Mouse (Mus musculus) frontal cortex, postnatal 36 days (tissue): Measurements from ENCODE around the gene Nup214.

Experiments used
- DNase-seq, 2 experiments: peaks; one replicate each; pipeline ENCODE4 v3.0.0; 2022; ENCODE audit warnings: low spot score in 2 of 2

The Nup214 gene

DNA sequence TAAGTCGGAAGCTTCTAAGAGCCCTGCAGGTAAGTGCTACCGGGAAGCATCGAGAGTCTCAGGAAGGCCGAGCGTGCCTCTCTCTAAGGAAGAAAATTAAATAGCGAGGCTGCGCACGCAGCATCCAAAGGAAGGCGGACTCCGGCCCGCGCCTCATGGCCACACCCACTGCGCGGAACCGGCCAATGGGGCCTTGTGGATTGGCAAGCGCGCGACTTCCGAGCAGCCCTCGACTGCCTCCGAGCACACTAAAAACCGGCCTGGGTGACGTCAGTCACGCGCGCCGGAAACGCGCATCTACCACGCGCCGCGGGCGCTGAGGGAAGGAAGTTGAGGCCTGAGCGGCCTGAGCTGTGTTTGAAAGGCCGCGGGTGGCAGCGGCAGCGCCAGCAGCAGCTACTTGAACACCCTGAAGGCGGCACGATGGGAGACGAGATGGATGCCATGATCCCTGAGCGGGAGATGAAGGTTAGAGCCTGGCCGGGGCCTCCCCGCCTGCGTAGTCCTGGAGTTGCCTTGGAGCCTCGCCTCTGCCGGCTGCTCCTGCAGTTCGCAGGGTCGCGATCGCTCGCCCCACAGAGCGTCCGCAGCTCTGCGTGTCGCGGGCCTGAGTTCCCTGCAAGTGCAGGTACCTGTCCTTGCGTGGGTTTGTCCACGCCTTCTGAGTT, at the start of gene Nup214:
Nup214 (plus strand) TSS at position 296 of the 668 bp plus-strand sequence.
- DNase-seq = peak; percentile 99 to 100

DNA sequence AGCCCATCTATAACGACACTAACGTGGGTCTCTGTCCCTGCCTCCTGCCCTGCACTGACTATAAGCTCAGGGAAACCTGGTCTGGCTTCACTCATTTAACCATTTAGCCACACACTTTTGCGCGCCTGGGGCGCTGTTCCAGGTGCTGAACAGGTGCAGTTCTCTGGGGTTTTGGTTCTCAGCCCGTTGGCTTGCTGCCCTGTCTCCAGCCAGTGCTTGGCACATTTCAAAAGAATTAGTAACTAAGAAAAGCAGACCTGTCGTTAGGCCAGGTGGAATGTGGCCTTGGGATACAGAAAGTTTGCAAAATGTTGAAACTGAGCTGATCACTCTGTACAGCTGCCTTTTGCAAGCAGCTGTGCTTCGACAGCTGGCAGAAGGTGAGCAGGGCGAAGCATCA, 49.4 kb upstream of the Nup214 start:
- no peak for DNase-seq

DNA sequence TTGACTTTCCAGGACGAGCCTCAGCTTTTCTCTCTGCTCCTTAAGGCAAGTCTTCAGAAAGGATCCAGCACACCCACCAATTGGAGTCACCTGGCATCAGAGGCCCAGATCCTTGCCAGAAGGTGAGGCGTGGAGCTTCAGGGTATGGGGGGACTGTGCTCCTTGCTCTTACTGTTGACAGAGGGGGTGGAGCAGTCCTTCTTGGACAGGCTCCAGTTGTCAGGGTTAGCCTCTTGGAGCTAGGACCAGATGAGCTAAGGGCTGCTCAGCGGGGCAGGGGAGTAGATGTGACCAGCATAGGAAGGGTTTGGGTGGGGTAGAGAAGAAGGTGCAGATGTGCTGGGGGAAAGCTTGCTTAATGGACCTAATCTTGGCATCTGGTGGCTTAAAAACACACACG, 48.3 kb upstream of the Nup214 start:
- DNase-seq = no peak

DNA sequence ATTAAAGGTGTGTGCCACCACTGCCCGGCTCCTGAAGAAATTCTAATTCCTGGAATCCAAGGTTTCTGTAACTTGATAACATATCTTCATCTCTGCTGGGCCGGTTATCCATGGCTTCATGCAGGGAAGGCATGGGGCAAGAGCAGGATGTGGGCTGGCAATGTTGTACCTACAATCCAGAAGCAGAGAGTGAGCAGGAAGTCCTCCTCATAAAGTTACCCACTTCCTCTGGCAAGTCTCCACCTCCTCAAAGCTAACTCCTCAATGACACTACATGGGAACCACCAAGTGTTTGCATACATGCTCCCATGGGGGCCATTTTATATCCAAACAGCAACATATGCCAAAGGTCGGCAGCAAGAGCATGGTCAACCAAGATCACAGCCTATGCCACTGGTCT, 44.6 kb upstream of the Nup214 start:
- DNase-seq = no peak

DNA sequence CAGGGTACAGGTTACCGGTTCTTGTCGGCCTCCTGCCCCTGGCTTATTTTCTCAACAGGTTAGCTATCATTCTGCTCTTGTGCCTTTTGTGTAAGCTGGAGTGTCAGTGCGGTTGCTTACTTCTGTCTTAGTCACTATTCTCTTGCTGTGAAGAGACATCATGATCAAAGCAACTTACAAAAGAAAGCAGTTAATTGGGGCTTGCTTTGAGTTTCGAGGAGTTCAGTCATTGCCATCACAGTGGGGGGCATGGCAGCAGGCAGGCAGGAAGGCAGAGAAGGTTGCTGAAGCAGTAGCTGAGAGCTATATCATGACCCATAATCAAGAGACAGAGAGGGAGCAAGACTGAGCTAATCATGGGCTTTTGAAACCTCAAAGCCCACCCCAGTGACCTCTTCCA, 39.7 kb upstream of the Nup214 start:
- no peak for DNase-seq

DNA sequence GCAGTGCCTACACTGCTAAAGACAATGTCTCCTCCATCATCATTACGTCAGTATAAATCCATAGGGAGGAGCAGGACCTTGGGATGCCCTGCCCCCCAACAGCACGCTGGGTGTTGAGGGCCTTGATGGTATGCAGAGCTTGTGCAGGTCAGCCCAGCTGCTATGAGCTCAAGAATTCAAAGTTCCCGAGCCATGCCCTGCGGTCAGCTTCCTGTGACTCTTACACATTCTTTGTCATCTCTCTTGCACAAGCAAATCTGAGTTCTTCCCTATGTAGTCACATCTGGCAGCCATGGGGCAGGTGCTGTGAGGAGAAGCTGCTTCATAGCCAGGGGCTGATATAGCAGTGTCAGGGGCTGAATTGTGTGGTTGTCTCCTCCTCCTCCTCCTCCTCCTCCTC, 39.2 kb upstream of the Nup214 start:
- DNase-seq = no peak

DNA sequence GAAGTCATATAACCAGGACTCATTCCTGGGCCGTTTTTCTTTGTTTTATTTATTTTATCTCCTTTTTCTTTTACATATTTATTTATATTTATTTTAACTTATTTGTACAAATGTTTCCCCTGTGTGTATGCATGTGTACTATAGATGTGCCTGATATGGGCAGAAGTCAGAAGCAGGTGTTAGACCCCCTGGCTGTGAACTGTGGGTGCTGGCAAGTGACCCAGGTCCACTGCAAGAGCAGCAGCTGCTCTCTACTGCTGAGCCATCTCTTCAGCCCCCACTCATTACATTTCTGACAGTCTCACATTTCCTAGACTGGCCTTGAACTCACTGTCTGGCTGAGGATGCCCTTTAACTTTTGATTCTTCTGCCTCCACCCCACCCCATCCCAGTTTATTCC, 35.9 kb upstream of the Nup214 start:
- DNase-seq = no peak

DNA sequence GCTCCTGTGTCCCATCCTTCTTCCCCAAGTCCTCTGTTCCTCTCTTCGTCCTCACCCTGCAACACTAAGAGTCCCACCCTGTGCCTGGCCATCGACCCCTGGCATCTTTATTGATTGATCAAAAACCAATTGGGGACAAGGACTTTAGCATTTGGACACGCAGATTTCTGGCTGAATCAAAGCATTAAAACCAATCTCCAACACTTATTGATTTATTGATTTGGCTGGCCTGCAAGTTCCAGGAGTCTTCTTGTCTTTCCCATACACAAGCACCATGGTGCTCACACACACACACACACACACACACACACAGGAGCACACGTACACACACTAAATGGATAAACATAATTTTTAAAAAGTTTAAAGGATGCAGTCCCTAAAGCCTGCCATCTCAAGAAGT, 31.2 kb upstream of the Nup214 start:
- no peak for DNase-seq

DNA sequence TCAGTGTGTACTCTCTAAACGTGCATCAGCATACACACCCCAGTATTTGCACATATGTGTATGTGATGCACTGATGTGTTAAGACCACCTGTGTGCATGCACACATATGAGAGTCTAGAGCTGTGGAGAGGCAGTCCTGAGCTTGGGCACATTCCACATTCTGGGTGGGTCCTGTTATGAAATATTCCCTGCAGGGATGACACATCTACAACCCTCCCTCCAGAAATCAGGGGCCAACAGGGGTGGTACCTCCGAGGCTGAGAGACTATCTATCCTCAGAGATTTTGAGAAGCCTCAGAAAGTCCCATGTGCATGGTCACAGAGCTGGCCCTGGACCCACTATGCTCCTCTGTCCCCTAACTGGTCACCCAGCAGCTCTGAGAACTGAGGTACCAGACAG, 28.7 kb upstream of the Nup214 start:
- DNase-seq = no peak

DNA sequence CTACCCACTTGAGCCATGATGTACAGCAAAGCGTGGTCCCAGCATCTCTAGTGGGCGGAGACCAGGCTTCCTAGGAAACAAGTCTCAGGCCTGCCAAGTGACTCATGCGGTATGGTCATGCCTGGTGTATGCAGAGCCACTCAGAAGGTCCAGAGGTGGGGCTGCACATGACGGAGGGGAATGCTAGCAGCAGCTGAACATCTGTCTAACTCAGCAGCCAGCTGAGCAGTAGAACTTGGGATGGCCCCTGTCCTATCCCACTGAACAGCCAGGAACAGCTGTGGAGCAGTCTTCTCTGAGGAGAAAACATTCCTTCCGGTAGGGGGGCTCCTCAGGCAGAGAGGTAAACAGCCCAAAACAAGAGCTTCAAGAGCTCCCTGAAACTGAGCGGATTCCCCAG, 25.8 kb upstream of the Nup214 start:
- DNase-seq = no peak

DNA sequence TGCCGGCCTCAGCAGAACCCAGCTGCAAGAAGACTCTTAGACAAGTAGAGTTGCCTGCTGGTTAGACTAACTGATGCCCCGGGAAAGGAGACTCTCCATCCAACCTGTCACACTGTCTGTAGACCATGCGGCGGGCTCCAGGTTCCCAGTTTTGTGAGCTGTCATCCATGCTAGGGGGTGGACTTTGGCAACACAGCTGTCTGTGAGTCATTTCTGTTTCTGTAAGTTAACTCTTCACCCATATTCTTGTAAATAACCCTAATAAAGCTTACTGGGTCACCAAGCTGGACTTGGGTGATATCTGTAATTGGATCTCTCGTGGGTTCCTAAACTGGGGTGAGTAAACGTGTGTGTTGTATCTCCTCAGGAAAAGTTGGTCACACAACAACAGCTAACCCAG, 25.4 kb upstream of the Nup214 start:
- no peak for DNase-seq

DNA sequence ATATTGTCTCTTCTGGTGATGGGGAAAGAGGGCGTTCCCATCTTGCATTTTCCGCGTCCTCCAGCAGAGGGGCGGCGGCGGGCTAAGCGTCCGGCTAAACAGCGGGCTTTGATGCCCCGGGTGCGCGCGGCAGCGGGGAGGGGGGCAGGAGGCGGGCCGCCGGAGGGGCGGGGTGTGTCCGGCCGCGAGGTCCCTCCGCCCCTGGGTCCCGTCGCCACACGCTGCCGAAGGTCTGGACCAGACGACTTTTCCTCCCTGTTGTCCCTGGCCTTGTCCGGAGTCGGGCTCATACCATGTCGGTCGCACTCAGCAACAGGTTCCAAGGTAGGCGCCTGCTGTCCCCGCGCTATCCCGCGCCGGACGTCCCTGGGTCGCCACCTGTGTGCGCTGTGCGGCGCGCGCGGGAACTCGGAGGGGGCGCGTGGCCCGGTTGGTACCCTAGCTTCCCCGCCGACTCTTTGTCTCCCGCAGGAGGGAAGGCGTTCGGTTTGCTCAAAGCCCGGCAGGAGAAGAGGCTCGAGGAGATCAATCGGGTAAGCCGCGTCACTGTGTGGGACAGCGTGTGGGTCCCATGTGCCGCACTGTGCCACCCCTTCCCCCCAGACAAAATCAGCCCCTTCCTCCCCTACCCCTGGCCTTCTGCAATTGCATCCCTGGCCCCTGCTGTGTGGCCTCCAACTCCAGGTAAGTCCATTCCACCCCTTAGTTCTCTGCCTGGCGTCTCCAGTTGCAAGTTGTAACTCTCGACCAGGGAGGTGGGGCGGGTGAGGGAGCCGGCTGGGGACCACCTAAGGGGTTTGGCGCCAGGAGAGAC, 24.0 kb upstream of the Nup214 start, which contains the start of gene Aif1l:
Aif1l (plus strand) TSS at position 82 of the 814 bp plus-strand sequence.
- no peak for DNase-seq

DNA sequence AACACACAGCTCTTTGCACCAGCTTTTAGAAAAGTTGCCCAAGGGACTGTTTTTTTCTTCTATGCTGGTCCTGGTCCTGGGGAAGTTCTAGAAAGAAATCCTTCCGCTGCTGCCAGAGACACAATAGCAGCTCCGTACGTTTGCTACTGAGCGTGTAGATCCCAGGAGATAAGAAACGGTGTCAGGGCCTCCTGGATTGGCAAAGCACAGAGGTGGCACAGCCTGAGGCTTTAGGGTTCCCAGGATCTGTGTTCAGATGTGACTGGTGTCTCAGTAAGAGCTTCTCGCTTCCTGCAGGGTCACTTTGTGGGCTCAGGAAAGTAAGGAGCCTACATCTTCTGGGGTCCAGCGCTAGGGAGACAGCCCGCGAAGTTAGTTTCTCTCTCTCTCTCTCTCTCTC, 23.3 kb upstream of the Nup214 start:
- DNase-seq = no peak

DNA sequence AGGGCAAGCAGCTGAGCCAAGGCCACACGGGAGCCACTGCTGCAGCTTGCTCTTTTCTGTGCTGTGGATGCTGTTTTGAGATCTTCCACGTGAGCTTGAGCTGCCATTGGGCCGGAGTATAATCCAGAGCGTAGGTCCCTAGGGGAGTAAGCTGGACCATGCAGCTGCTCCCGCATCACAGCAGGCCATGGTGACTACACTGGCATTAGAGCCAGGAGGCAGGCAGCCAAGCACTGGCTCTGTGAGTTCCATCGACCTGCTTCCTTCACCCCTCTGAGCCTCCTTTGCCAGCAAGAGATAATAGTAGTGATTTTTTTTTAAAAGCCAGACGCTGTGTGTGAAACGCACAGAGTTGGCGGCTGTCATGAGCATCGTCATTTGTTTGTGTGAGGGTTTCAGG, 22.0 kb upstream of the Nup214 start:
- no peak for DNase-seq

DNA sequence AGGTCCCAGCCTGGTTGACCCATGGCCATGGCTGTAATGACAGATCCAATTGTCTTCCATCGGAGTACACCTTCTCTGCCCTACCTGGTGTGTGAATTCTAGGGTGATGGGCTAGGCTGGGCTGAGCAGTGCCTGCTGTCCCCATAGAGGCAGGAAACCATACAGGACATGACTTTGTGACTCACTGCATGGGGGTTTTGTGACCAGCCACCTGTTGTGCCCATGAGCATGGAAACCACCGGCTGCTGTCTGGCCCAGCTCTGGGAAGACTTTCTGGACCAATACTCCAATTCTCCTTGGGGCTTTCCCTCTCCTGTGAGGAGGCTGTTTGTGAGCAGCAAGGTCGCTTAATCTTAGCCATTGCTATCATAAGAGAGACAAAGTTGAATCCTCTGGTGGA, 21.5 kb upstream of the Nup214 start:
- DNase-seq = no peak

DNA sequence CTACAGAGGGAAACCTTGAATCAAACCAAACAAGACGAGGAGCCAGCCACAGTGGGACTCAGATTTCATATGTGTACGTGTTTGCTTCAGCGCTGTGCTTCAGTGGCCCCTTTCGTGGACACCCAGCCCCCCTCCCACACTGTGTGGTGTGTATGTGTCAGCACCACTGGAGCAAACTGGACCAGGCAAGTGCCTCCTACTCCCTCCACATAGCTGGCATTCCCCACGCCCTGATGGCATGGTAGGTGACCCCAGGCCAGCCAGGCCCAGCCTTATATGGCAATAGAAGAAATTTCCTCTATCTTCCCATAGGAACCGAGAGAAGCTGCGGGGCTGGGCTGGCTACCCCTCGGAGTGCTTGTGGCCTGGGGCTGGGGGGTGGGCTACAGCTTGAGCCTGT, 20.5 kb upstream of the Nup214 start:
- DNase-seq = no peak

DNA sequence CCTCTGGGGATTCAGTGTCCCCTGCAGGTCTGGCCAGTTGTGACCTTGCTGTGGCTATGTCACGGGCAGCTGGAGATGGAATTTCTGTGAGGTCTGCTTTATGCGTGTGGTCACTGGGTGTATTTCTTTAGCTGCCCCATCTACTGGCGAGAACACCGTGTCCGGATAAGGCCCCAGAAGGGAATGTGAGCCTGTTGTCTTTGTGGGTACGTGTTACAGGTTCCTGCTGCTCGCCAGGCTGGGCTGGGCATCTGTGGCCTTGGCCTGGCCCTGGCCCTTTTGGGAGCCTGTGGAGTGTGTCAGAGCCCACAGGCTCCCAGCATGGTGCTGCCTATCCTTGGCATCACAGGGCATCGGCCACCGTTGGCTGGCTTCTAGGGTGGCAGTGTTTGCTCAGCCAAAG, 19.5 kb upstream of the Nup214 start:
- no peak for DNase-seq

DNA sequence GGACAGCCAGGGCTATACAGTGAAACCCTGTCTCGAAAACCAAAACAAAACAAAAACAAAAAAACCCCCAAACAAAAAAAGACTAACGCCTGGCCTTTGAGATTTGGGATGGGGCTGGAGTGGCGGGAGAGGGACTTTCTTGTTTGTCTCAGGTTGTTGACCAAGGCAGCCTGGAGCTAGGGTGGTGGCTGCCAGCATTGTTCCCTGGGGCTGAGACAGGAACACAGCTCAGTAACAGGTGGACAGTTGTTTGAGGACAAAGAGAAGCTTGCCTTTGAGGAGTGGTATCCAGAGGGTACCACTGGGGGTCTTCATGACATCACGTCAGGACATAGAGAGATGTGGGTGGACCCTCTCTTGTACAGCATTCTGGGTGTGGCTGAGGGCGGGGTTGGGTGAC, 18.6 kb upstream of the Nup214 start:
- no peak for DNase-seq

DNA sequence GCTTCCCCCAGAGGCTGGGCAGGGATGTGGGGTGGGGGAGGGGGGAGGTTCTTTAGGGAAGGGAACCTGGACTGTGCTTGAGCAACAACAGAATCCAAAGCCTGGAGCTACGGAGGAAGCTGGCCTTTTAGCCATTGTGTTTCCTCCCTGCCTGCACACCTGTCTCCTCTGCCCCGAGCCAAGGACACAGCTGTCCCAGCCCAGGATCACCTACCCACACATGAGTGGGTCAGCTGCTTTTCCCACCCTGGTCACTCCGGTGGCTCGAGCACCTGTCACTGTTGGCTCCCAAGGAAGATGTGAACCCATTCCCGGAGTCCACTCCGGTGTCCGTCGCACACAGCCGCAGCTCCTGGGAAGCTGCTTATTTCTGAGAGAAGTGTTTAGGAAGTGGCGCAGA, 17.0 kb upstream of the Nup214 start:
- no peak for DNase-seq

DNA sequence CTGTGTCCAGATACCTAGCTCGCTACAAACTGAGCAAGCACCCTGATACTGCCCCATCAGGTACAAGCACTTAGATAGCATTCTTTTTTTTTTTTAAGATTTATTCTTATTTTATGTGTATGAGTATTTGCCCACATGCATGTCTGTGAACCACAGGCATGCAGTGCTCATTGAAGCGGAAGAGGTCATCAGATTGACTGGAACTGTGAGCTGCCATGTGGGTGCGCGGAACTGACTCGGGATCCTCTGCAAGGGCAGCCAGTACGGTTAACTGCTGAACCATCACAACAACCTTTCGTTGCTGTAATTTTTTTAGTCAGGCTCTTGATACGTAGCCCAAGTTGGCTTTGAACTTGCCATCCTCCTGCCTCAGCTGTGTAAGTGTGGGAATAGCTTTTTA, 13.2 kb upstream of the Nup214 start:
- DNase-seq = no peak

DNA sequence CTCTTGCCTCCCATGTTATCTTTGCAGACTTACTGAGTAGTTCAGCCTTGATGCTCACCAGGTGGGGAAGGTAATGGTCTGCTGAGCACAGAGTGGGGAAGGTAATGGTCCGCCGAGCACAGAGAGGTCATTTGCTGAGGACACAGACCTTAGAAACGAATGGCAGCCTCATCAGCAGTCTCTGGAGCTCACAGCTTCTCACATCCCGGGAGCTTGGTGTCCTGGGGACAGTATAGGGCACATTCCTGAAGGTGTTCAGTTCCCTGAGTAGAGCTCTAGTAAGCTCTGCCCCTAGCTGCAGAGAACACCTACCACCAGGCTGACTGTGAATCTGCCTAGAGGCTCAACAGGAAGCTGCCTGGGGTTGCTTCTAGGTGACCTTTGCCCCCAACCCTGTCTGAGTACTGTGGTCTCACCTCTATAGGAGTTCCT, 12.4 kb upstream of the Nup214 start:
- no peak for DNase-seq

DNA sequence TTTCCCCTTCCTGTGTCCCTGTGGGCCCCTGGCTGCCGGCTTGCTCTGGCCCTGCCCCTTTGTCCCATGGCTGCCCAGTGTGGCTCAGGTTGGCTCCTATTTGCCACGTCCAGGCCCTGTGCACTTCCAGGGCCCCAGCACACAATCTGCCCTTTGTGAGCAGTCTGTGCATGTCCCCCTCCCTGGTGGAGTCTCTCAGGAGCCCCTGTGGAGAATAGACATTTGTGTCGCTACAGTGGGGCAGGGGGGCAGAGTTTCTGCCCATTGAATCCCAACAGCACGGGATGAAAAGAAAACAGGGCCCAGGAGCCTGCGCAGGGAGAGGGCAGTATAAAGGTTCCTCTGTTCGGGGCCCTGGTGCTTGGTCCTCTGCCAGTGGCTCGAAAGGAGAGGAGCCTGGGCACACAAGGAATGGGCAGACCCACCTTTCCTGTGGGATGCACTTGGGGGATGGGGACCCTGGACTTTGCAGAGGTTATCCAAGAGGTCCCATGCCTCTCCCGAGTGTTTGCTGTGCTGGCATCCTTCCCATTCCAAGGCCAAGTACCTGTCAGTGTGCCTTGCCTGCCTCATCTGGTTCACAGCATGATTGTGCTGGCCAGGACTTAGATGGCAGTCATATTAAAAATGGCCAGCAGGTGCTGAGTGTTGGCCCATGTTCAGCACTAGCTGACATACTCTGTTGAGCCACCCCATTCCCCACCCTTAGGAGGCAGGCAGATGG, 11.6 kb upstream of the Nup214 start:
- DNase-seq = peak; percentile 31 to 46

DNA sequence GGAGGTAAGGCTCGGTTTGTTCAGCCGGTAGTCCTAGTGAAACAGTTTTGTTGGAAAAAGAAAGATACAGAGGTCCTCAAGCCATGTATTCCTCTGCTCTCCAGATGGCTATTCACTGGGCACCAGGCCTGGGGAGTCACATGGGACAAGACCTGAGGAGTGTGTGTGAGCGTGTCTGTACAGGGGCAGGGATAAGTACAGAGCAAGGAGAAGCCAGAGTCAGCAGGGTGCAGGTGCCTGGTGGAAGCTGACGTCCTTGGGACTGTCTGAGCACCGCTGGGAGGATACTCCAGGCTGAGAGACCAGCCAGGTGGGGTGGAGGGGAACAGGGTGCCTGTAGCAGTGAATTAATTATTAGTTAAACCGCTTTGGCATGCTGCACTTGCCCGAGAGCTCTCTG, 10.7 kb upstream of the Nup214 start:
- DNase-seq = no peak
